Mouse (Mus musculus) gastrocnemius, adult 8-10 months (tissue): ENCODE measurements around the gene Tex264. TPM values are rescaled to one million over a fixed set of nuclear protein-coding genes. Genes with fewer than 3 reads are reported as not detected.

Experiments
- total RNA-seq, 4 experiments: library from RNA; stranded (reverse); gene quantifications; 2 replicates each; pipeline ENCODE4 v1.2.4; 2022

The Tex264 gene
- total RNA-seq, 4 experiments from 2014 or later, result 28.1 to 37.7 (median 33.5) TPM

Other genes starting within 250 kb of the Tex264 start
- gene Acy1, start 247.6 kb downstream of the Tex264 start, total RNA-seq, result 10 to 100 TPM in 2 of 4 experiments, 1 to 10 TPM in 2; 6.2 to 13.0 (median 9.1) TPM
- 1 to 10 TPM; 2.1 to 3.8 (median 3.3) TPM for gene Abhd14b, start 238.5 kb downstream of the Tex264 start, total RNA-seq
- gene Abhd14a, start 238.2 kb downstream of the Tex264 start, total RNA-seq, result 10 to 100 TPM; 15.2 to 17.8 (median 16.7) TPM
- gene Pcbp4, start 232.6 kb downstream of the Tex264 start, total RNA-seq, result 10 to 100 TPM; 49.9 to 70.6 (median 61.3) TPM
- under 1 TPM in 2 of 4 experiments, not detected in 2; 0.12 to 0.43 TPM for gene Gpr62, start 220.0 kb downstream of the Tex264 start, total RNA-seq
- gene Rrp9, start 210.0 kb downstream of the Tex264 start, total RNA-seq, result 10 to 100 TPM; 16.8 to 26.0 (median 20.8) TPM
- gene Parp3, start 209.0 kb downstream of the Tex264 start, total RNA-seq, result 10 to 100 TPM; 61.1 to 71.7 (median 70.1) TPM
- not detected for gene Iqcf1, start 186.0 kb downstream of the Tex264 start, total RNA-seq
- not detected for gene Iqcf5, start 171.4 kb downstream of the Tex264 start, total RNA-seq
- gene Iqcf3, start 124.3 kb downstream of the Tex264 start, total RNA-seq, result not detected
- not detected for gene Iqcf4, start 114.9 kb downstream of the Tex264 start, total RNA-seq
- not detected for gene Iqcf6, start 59.3 kb downstream of the Tex264 start, total RNA-seq
- not detected for gene Grm2, start 29.8 kb downstream of the Tex264 start, total RNA-seq
- gene Rad54l2, start 103.3 kb upstream of the Tex264 start, total RNA-seq, result 1 to 10 TPM; 6.2 to 7.8 (median 7.2) TPM
- 10 to 100 TPM; 18.7 to 29.7 (median 24.3) TPM for gene Dcaf1, start 135.9 kb upstream of the Tex264 start, total RNA-seq
- 1 to 10 TPM; 3.3 to 6.3 (median 4.1) TPM for gene Rbm15b, start 201.5 kb upstream of the Tex264 start, total RNA-seq
- gene Manf, start 206.1 kb upstream of the Tex264 start, total RNA-seq, result 10 to 100 TPM; 29.5 to 36.0 (median 34.7) TPM